Mouse (Mus musculus): ENCODE measurements at regions not wholly inside any gene's neighbourhood (a gene's known extent, or its start where the extent isn't known, plus 50 kb on each side); places are given as distances from the start of the nearest gene placed in this dataset.

- peak in 1 of 2 experiments; percentile 16 for DNase-seq (ENCODE audit: low spot score in 2 of 2)
Observed at GRCm38 (mm10) chr1:60823006-60823665, 63.7 kb upstream of the Ctla4 start.

GRCm38 (mm10) chr1:60824218-60825125 lies 62.3 kb upstream of the Ctla4 start:
- DNase-seq (ENCODE audit: low spot score in 2 of 2) = no peak

DNA sequence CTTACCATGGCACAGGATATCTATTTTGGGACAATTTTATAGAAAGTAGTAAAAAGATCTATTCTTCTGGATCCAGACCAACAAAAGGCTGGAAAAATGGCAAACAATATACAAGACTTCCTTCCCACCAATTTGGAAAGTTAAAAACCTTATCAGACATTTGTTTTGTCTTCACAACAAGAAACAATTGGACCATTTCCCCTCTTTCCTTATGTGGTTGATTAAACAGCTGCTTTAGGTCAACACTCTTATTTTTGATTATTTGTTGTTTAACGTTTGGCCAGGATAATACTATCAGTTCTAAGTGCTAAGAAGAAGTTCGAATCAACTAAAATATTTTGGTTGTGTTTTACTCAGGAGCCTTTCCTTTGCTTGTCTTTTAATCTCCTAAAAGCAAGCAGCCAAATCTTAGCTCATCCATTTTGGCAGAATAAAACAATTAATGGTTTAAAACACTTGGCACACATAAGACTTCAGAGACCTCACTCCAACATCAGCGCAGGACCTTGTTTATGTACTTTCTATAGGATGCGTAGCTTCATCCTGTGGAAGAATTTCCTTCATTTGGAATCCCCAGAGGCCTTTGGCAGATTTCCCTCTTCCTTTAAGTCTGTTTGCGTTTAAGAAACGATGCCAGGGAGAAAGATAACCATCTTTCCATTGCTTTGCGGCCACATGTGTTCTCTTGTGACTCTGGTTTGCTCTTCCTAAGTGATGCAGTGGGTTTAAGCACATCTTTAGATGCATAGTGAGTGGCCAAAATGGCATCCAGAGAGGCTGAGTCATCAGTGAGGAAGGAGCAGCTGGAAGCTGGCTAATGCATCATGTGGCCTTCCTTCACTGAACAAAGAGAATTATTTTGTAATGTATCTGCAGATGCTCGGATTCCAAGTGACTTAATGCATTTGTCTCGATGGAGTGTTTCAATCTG lies 61.3 kb upstream of the Ctla4 start:
- no peak for DNase-seq (ENCODE audit: low spot score in 2 of 2)

GRCm38 (mm10) chr1:60826981-60827380 lies 59.8 kb upstream of the Ctla4 start:
- DNase-seq (ENCODE audit: low spot score in 2 of 2) = no peak

GRCm38 (mm10) chr1:60828152-60828551 lies 58.6 kb upstream of the Ctla4 start:
- DNase-seq (ENCODE audit: low spot score in 2 of 2) = no peak

DNA sequence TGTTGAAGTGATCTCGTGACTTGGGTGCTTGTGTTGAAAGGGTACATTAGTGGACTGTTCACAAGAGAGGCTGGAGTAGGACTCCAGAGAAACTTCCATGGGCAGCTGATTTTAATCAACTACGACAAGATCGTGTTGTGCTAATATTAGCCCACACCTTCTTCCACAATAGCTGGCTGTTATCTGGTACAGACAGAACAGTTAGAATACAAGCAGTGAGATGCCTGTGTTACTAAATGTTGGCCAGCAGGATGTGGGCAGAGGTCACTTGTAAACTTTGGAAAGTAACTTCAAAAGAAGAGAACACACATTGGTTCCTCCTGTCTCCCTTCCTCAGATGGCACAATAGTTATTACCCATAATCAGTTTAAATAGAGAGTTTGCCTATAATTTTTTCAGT lies 57.0 kb upstream of the Ctla4 start:
- no peak for DNase-seq (ENCODE audit: low spot score in 2 of 2)

DNA sequence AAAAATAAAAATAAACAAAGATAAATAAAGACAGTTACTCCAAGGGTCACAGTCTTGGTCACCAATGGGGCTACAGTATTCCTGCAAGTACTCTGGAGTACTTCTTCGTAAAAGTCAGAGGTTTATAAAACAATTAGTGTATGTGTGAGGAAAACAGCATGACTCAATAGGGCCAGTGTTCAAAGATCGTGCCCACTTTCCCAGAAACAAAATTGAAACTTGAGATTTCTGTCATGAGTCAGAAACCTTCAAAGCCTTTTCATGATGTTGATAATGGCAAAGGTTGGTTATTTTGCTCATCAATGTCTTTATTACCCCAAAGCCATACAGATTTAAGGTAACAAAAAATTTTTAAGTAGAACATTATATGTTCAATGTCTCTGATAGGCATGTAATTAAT lies 53.1 kb upstream of the Ctla4 start:
- DNase-seq (ENCODE audit: low spot score in 2 of 2) = no peak
